Mouse (Mus musculus) cerebellum, adult 2 months (tissue): ENCODE data around the gene Fut8.

Experiments
- CTCF ChIP-seq: fragments of 200-500 bp; IDR thresholded peaks from 2 replicates; pipeline ENCODE4 v1.5.1; 2011; ENCODE audit warnings: low read depth, mild to moderate bottlenecking, control low read depth, low read length, moderate library complexity, borderline replicate concordance; ENCODE audit not compliant: insufficient read depth
- POLR2A ChIP-seq: fragments of 200-500 bp; IDR thresholded peaks from 2 replicates; pipeline ENCODE4 v1.6.1; 2011; ENCODE audit warnings: low read length, control low read depth, borderline replicate concordance; ENCODE audit not compliant: insufficient read depth

DNA sequence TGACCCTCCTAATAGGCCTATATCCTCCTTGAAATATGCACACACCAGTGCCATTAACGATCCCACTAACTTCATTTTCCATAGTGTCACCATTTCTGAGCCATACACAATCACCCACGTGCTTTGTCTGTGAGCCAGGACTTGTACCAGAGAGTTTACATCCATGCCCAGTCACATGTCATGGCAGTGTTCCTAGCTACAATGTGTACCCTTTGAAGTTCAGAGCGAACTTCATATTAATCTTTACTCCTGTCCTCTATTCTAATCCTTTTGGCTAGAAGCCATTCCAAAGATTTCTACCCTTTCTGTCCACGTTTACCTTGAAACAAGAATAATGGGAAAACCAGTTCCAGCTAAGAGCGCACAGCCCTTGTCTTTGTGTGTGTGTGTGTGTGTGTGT, 31.1 kb upstream of the Fut8 start:
- TF ChIP-seq CTCF (no peak), POLR2A (no peak)
